Mouse (Mus musculus): ENCODE data around the gene Ankrd27. TPM values are rescaled to one million over a fixed set of nuclear protein-coding genes. Genes with fewer than 3 reads are reported as not detected.

Gene Ankrd27
- polyA plus RNA-seq, 1 experiment from 2014 or later = 44.1 TPM

DNA sequence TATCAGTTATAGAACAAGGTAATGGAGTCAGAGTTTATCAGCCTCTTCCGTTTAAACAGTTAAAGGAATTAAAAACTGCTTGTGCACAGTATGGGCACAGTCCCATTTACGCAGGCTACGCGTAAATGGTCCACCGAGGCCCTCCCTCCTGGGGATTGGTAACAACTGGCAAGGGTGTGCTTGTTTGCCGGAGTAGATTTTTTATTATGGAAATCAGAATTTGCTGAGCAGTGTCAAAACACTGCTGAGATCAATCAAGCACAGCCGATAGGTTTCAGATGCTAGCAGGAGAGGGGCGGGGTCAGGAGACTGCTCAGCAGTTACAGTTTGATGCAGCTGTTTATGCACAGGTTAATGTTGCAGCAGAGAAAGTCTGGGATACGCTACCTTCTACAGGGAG is 102.2 kb downstream of the Ankrd27 start:
- DNase-seq (ENCODE audit: low spot score) = no peak
- Histone ChIP-seq H3K27me3 (replicated peaks; ENCODE audit: low read depth, poor library complexity, severe bottlenecking) (no peaks in the 10 kb centered on the region), H3K4me1 (peaks cover 49% of the 10 kb centered on the region), H3K4me3 (no peak overlapping the region), H3K9me3 (no peaks in the 10 kb centered on the region), H3K27ac (replicated peaks) (no peak overlapping the region), H3K36me3 (replicated peaks) (peaks cover 40% of the 10 kb centered on the region)
- 72% methylated on average over 9 of the region's 9 CpGs for WGBS

Other genes with a start within 250 kb of the Ankrd27 start
- gene Faap24, start 189.4 kb upstream of the Ankrd27 start, polyA plus RNA-seq (2016; fragmentation: Nextera tagmentation; extraction: Ambion mirVana) = 17.6 and 20.5 TPM in 2 replicates
- gene Cep89, start 189.2 kb upstream of the Ankrd27 start, polyA plus RNA-seq (2016; fragmentation: Nextera tagmentation; extraction: Ambion mirVana) = 59.0 and 63.3 TPM in 2 replicates
- gene Slc7a9, start 137.4 kb upstream of the Ankrd27 start, polyA plus RNA-seq (2016; fragmentation: Nextera tagmentation; extraction: Ambion mirVana) = 0.17 and 0.29 TPM in 2 replicates
- gene Tdrd12, start 48.5 kb upstream of the Ankrd27 start, polyA plus RNA-seq (2016; fragmentation: Nextera tagmentation; extraction: Ambion mirVana) = 0.58 and 0.71 TPM in 2 replicates
- gene Nudt19, start 29.9 kb upstream of the Ankrd27 start, polyA plus RNA-seq (2016; fragmentation: Nextera tagmentation; extraction: Ambion mirVana) = 42.0 and 42.2 TPM in 2 replicates
- gene Rgs9bp, start 662 bp upstream of the Ankrd27 start, polyA plus RNA-seq (2016; fragmentation: Nextera tagmentation; extraction: Ambion mirVana) = 0.24 and 0.28 TPM in 2 replicates
- gene Pdcd5, start 61.3 kb downstream of the Ankrd27 start, polyA plus RNA-seq (2016; fragmentation: Nextera tagmentation; extraction: Ambion mirVana) = 313 and 320 TPM in 2 replicates
- 30.6 TPM in 2 replicates for gene Dpy19l3, start 168.2 kb downstream of the Ankrd27 start, polyA plus RNA-seq (2016; fragmentation: Nextera tagmentation; extraction: Ambion mirVana)
- gene Zfp507, start 216.8 kb downstream of the Ankrd27 start, polyA plus RNA-seq (2016; fragmentation: Nextera tagmentation; extraction: Ambion mirVana) = 19.4 and 21.2 TPM in 2 replicates

All from embryonic facial prominence, embryonic 10.5 days (tissue).